Mouse (Mus musculus): ENCODE results near the gene Hist1h2ab.

- no peak for TF ChIP-seq EP300 (optimal IDR thresholded peaks at IDR 0.05)
- no peak for TF ChIP-seq CTCF (IDR thresholded peaks at IDR 0.05; ENCODE audit: low read depth)
Observed at GRCm38 (mm10) chr13:23764324-23765171, 13.6 kb downstream of the Hist1h2ab start.

Measured in stomach, postnatal 0 days (tissue).